Mouse (Mus musculus): ENCODE results near the gene Tada2b. TPM values are rescaled to one million over a fixed set of nuclear protein-coding genes. Genes with fewer than 3 reads are reported as not detected.
A peak's percentile ranks its signal among the peaks of the same experiment; 100 is the strongest.

Tada2b gene
- total and polyA plus RNA-seq, 3 experiments: 8.5 to 16.9 (median 13.5) TPM

DNA sequence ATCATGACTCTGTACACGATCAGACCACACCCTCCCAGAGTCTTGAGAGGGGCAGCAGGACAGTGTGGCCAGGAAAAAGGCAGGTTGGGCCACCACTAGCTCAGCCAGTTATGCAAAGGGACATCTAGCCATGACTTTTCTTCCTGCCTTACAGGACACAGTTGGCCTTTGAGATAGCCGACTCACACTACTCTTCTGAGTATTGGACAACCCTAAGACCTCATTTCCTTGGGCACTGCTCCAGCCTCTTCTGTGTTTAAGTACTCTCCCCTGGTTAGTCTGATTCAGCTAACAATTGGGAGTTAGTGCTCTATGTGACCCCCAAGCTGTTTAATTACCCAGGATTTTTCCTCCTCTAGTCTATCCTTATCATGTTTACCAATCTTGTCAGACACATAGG is 4.3 kb downstream of the Tada2b start:
- H3K4me1 ChIP-seq (ENCODE audit: control insufficient read depth, insufficient read depth, low read length): peaks cover 34% of the 10 kb centered on the region
- 28% methylated on average over 2 of the region's 2 CpGs for WGBS
- no peaks in the 10 kb centered on the region for H3K27me3 ChIP-seq (ENCODE audit: control insufficient read depth, insufficient read depth, low read length)
- TF ChIP-seq POLR2A (IDR thresholded peaks at IDR 0.05; ENCODE audit: insufficient read depth, low read depth, low read length): no peak
- TF ChIP-seq EP300 (IDR thresholded peaks at IDR 0.05; ENCODE audit: insufficient read depth, low read depth, low read length): no peak
- no peak for TF ChIP-seq CTCF (IDR thresholded peaks at IDR 0.05)
- peak overlapping the region; percentile 68 for H3K27ac ChIP-seq
- no peak overlapping the region for H3K4me3 ChIP-seq
- peaks cover 16% of the 10 kb centered on the region for H3K36me3 ChIP-seq (ENCODE audit: control insufficient read depth, insufficient read depth, low read length)
- H3K79me2 ChIP-seq (replicated peaks; ENCODE audit: control insufficient read depth, insufficient read depth, low read length): peaks cover 11% of the 10 kb centered on the region
- intact Hi-C loops (cut with DNase I): no loop called here
- no peak overlapping the region for H3K9ac ChIP-seq (ENCODE audit: low read depth, low read length)
- no peak for DNase-seq

- peak; percentile 34 to 50 for DNase-seq
- peaks cover 34% of the 10 kb centered on the region for H3K4me1 ChIP-seq (ENCODE audit: control insufficient read depth, insufficient read depth, low read length)
- no peak for TF ChIP-seq POLR2A (IDR thresholded peaks at IDR 0.05; ENCODE audit: insufficient read depth, low read depth, low read length)
- TF ChIP-seq EP300 (IDR thresholded peaks at IDR 0.05; ENCODE audit: insufficient read depth, low read depth, low read length): 0 out of 2 replicates have a peak, but pooled peaks have one; percentile 30
- H3K9ac ChIP-seq (ENCODE audit: low read depth, low read length): peak overlapping the region; percentile 48
- peak overlapping the region; percentile 68 for H3K27ac ChIP-seq
- intact Hi-C loops (cut with DNase I): no loop called here
- peaks cover 18% of the 10 kb centered on the region for H3K36me3 ChIP-seq (ENCODE audit: control insufficient read depth, insufficient read depth, low read length)
- WGBS: 36% methylated on average over 6 of the region's 6 CpGs
- peaks cover 10% of the 10 kb centered on the region for H3K79me2 ChIP-seq (replicated peaks; ENCODE audit: control insufficient read depth, insufficient read depth, low read length)
- no peak overlapping the region for H3K4me3 ChIP-seq
- H3K27me3 ChIP-seq (ENCODE audit: control insufficient read depth, insufficient read depth, low read length): no peaks in the 10 kb centered on the region
Observed at GRCm38 (mm10) chr5:36478540-36479420, 5.3 kb downstream of the Tada2b start.

DNA sequence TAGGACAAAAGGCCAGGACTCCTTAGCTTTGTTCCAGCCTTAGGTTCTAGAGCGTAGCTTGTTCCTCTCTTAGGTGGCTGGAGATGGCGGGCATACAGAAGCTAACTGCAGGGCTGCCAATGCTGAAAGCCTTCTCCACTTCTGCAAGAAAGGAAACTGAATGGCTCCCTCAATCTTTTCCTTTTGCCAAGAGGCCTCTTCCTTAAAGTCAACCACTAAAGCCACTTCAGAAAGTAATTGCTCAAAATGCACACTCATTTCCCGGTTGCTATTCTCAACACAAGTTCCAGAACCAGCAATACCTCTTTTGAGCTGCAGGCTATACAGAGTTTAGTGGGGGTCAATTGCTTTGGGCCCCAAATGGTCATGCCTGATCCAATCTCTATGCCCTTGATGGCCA is 6.6 kb downstream of the Tada2b start:
- Histone ChIP-seq H3K9ac (ENCODE audit: low read depth, low read length) (no peak overlapping the region), H3K4me3 (no peak overlapping the region), H3K79me2 (replicated peaks; ENCODE audit: control insufficient read depth, insufficient read depth, low read length) (peaks cover 4% of the 10 kb centered on the region; the same call in 1 of the 2 replicates), H3K27me3 (ENCODE audit: control insufficient read depth, insufficient read depth, low read length) (no peaks in the 10 kb centered on the region), H3K27ac (no peak overlapping the region), H3K36me3 (ENCODE audit: control insufficient read depth, insufficient read depth, low read length) (peaks cover 16% of the 10 kb centered on the region), H3K4me1 (ENCODE audit: control insufficient read depth, insufficient read depth, low read length) (peaks cover 30% of the 10 kb centered on the region)
- no peak for DNase-seq
- intact Hi-C loops (cut with DNase I): no loop called here
- TF ChIP-seq CTCF (IDR thresholded peaks at IDR 0.05) (no peak), EP300 (IDR thresholded peaks at IDR 0.05; ENCODE audit: insufficient read depth, low read depth, low read length) (no peak), POLR2A (IDR thresholded peaks at IDR 0.05; ENCODE audit: insufficient read depth, low read depth, low read length) (no peak)
- WGBS: 94% methylated on average over 3 of the region's 3 CpGs

- Histone ChIP-seq H3K4me1 (ENCODE audit: control insufficient read depth, insufficient read depth, low read length) (peaks cover 14% of the 10 kb centered on the region), H3K27me3 (ENCODE audit: control insufficient read depth, insufficient read depth, low read length) (no peaks in the 10 kb centered on the region), H3K36me3 (ENCODE audit: control insufficient read depth, insufficient read depth, low read length) (peaks cover 7% of the 10 kb centered on the region), H3K9ac (ENCODE audit: low read depth, low read length) (no peak overlapping the region), H3K4me3 (no peak overlapping the region), H3K27ac (no peak overlapping the region), H3K79me2 (replicated peaks; ENCODE audit: control insufficient read depth, insufficient read depth, low read length) (peaks cover 5% of the 10 kb centered on the region)
- intact Hi-C loops (cut with DNase I): no loop called here
- peak; percentile 60 to 63 for DNase-seq
- WGBS: 88% methylated on average over 5 of the region's 5 CpGs
- TF ChIP-seq CTCF (IDR thresholded peaks at IDR 0.05) (peak; percentile 84), POLR2A (IDR thresholded peaks at IDR 0.05; ENCODE audit: insufficient read depth, low read depth, low read length) (no peak), EP300 (IDR thresholded peaks at IDR 0.05; ENCODE audit: insufficient read depth, low read depth, low read length) (0 out of 2 replicates have a peak, but pooled peaks have one; percentile 40)
Observed at GRCm38 (mm10) chr5:36474283-36474682, 9.8 kb downstream of the Tada2b start.

- WGBS: 65% methylated on average over 4 of the region's 4 CpGs
- Histone ChIP-seq H3K27ac (no peak overlapping the region), H3K4me1 (ENCODE audit: control insufficient read depth, insufficient read depth, low read length) (peaks cover 2% of the 10 kb centered on the region), H3K27me3 (ENCODE audit: control insufficient read depth, insufficient read depth, low read length) (no peaks in the 10 kb centered on the region), H3K79me2 (replicated peaks; ENCODE audit: control insufficient read depth, insufficient read depth, low read length) (peaks cover 5% of the 10 kb centered on the region), H3K4me3 (no peak overlapping the region), H3K9ac (ENCODE audit: low read depth, low read length) (no peak overlapping the region), H3K36me3 (ENCODE audit: control insufficient read depth, insufficient read depth, low read length) (peaks cover 6% of the 10 kb centered on the region)
- intact Hi-C loops (cut with DNase I): no loop called here
- TF ChIP-seq POLR2A (IDR thresholded peaks at IDR 0.05; ENCODE audit: insufficient read depth, low read depth, low read length) (no peak), CTCF (IDR thresholded peaks at IDR 0.05) (no peak), EP300 (IDR thresholded peaks at IDR 0.05; ENCODE audit: insufficient read depth, low read depth, low read length) (no peak)
- no peak for DNase-seq
Observed at GRCm38 (mm10) chr5:36472876-36473655, 11.0 kb downstream of the Tada2b start.
